Mouse (Mus musculus) small intestine, adult 2 months (tissue): ENCODE measurements around the gene Ipo4. TPM values are rescaled to one million over a fixed set of nuclear protein-coding genes. Genes with fewer than 3 reads are reported as not detected.

Experiments used
- H3K27ac ChIP-seq: fragments of 200-500 bp; 2 replicates; pipeline ENCODE4 v1.5.1; 2012; ENCODE audit warnings: low read depth, low read length, control low read depth, inconsistent platforms; ENCODE audit not compliant: insufficient read depth
- H3K27me3 ChIP-seq: fragments of 200-500 bp; 2 replicates; pipeline ENCODE4 v1.6.1; 2012; ENCODE audit warnings: mild to moderate bottlenecking, moderate library complexity, low read length, inconsistent platforms; ENCODE audit not compliant: control insufficient read depth, insufficient read depth
- H3K36me3 ChIP-seq: fragments of 200-500 bp; 2 replicates; pipeline ENCODE4 v1.6.1; 2012; ENCODE audit warnings: mild to moderate bottlenecking, low read length, control low read depth, inconsistent platforms; ENCODE audit not compliant: control insufficient read depth, insufficient read depth
- H3K4me1 ChIP-seq: fragments of 200-500 bp; 2 replicates; pipeline ENCODE4 v1.6.1; 2012; ENCODE audit warnings: low read length, inconsistent platforms, mixed read lengths; ENCODE audit not compliant: control insufficient read depth, insufficient read depth, insufficient read length
- H3K4me3 ChIP-seq: fragments of 200-500 bp; 2 replicates; pipeline ENCODE4 v1.5.1; 2012; ENCODE audit warnings: low read depth, mild to moderate bottlenecking, control low read depth, inconsistent platforms, low read length, moderate library complexity
- CTCF ChIP-seq: fragments of 200-500 bp; IDR thresholded peaks from 2 replicates; pipeline ENCODE4 v1.5.1; 2012; ENCODE audit warnings: low read depth, mild to moderate bottlenecking, control low read depth, inconsistent platforms, low read length, moderate library complexity, mixed read lengths; ENCODE audit not compliant: insufficient replicate concordance, insufficient read length; ENCODE audit errors: extremely low read depth
- POLR2A ChIP-seq: fragments of 200-500 bp; IDR thresholded peaks from 2 replicates; pipeline ENCODE4 v1.6.1; 2012; ENCODE audit warnings: low read depth, mild to moderate bottlenecking, control low read depth, inconsistent platforms, low read length, moderate library complexity
- WGBS: fragments of 180-500 bp; shearing (Covaris S2); methylation state at CpG from one replicate; pipeline ENCODE4 v1.1.7; 2018; 5-methylcytosine and 5-hydroxymethylcytosine counted together
- polyA plus RNA-seq: library from polyadenylated mRNA; depleted of rRNA; stranded (reverse); fragments of >200 nt; gene quantifications from 2 replicates; pipeline ENCODE4 v1.2.3, GENCODE M21; 2012; rRNA removed

Ipo4 gene
- polyA plus RNA-seq, 1 experiment, result 37.2 TPM

- 11% methylated on average over 6 of the region's 6 CpGs for WGBS
- TF ChIP-seq POLR2A, result no peak
- no peak for TF ChIP-seq CTCF
- H3K27ac ChIP-seq, result peak overlapping the region; percentile 80
- H3K4me1 ChIP-seq, result no peaks in the 10 kb centered on the region
- H3K4me3 ChIP-seq, result peak overlapping the region; percentile 92
- H3K27me3 ChIP-seq, result no peaks in the 10 kb centered on the region
- peaks cover 27% of the 10 kb centered on the region for H3K36me3 ChIP-seq
Measured at GRCm38 (mm10) chr14:55578668-55579269, 57.0 kb downstream of the Ipo4 start.

GRCm38 (mm10) chr14:55577871-55578667 is 57.7 kb downstream of the Ipo4 start, which contains the start of gene Psme1:
Psme1 (plus strand) TSS chr14:55578123.
- Histone ChIP-seq H3K27ac (peak within 1 kb of the TSS; percentile 80), H3K4me1 (no peaks in the 10 kb centered on the region), H3K36me3 (peaks cover 27% of the 10 kb centered on the region), H3K4me3 (peak within 1 kb of the TSS; percentile 92), H3K27me3 (no peaks in the 10 kb centered on the region)
- WGBS, result under 1% methylated on average over 32 of the region's 32 CpGs
- TF ChIP-seq POLR2A (peak; percentile 60; the same call in 1 of the 2 replicates), CTCF (no peak)

GRCm38 (mm10) chr14:55576376-55576775 is 59.4 kb downstream of the Ipo4 start:
- no peaks in the 10 kb centered on the region for H3K27me3 ChIP-seq
- TF ChIP-seq CTCF (no peak), POLR2A (no peak)
- no peak overlapping the region for H3K4me3 ChIP-seq
- H3K36me3 ChIP-seq, result peaks cover 19% of the 10 kb centered on the region
- no peak overlapping the region for H3K27ac ChIP-seq
- no peaks in the 10 kb centered on the region for H3K4me1 ChIP-seq
- 81% methylated on average over 16 of the region's 16 CpGs for WGBS

- TF ChIP-seq POLR2A (no peak), CTCF (no peak)
- Histone ChIP-seq H3K27me3 (no peaks in the 10 kb centered on the region), H3K27ac (no peak overlapping the region), H3K36me3 (peaks cover 12% of the 10 kb centered on the region), H3K4me3 (no peak overlapping the region), H3K4me1 (no peaks in the 10 kb centered on the region)
- 81% methylated on average over 13 of the region's 13 CpGs for WGBS
Measured at GRCm38 (mm10) chr14:55575711-55576110, 60.0 kb downstream of the Ipo4 start.

Other genes starting within 250 kb of the Ipo4 start
- 44.8 and 62.5 TPM in 2 replicates for gene Dhrs4, start 157.2 kb downstream of the Ipo4 start, polyA plus RNA-seq
- gene Carmil3, start 145.3 kb downstream of the Ipo4 start, polyA plus RNA-seq, result 2.0 and 2.1 TPM in 2 replicates
- not detected in 2 replicates for gene Cpne6, start 125.5 kb downstream of the Ipo4 start, polyA plus RNA-seq
- gene Nrl, start 111.0 kb downstream of the Ipo4 start, polyA plus RNA-seq, result not detected in 2 replicates
- gene Pck2, start 95.7 kb downstream of the Ipo4 start, polyA plus RNA-seq, result 19.3 and 21.0 TPM in 2 replicates
- 70.2 and 143 TPM in 2 replicates for gene Dcaf11, start 76.0 kb downstream of the Ipo4 start, polyA plus RNA-seq
- gene A730061H03Rik, start 75.6 kb downstream of the Ipo4 start, polyA plus RNA-seq, result 0.32 TPM in 1 of 2 replicates, not detected in the other
- 0.46 TPM in 1 of 2 replicates, not detected in the other for gene Fitm1, start 60.3 kb downstream of the Ipo4 start, polyA plus RNA-seq
- gene Psme1, start 57.8 kb downstream of the Ipo4 start, polyA plus RNA-seq, result 71.4 and 167 TPM in 2 replicates
- 12.2 and 23.0 TPM in 2 replicates for gene Emc9, start 50.7 kb downstream of the Ipo4 start, polyA plus RNA-seq
- 85.3 and 142 TPM in 2 replicates for gene Psme2, start 44.8 kb downstream of the Ipo4 start, polyA plus RNA-seq
- gene Rnf31, start 44.2 kb downstream of the Ipo4 start, polyA plus RNA-seq, result 28.8 and 65.8 TPM in 2 replicates
- 29.3 and 77.6 TPM in 2 replicates for gene Irf9, start 32.4 kb downstream of the Ipo4 start, polyA plus RNA-seq
- gene Rec8, start 17.9 kb downstream of the Ipo4 start, polyA plus RNA-seq, result 8.7 and 19.2 TPM in 2 replicates
- gene Gm49378, start 1.9 kb upstream of the Ipo4 start, polyA plus RNA-seq, result 8.6 and 9.3 TPM in 2 replicates
- gene Tm9sf1, start 7.8 kb upstream of the Ipo4 start, polyA plus RNA-seq, result 58.8 and 104 TPM in 2 replicates
- 0.56 and 1.1 TPM in 2 replicates for gene Tssk4, start 14.2 kb upstream of the Ipo4 start, polyA plus RNA-seq
- 17.2 and 23.9 TPM in 2 replicates for gene Mdp1, start 24.6 kb upstream of the Ipo4 start, polyA plus RNA-seq
- gene Gmpr2, start 36.0 kb upstream of the Ipo4 start, polyA plus RNA-seq, result 5.2 and 9.6 TPM in 2 replicates
- gene Nedd8, start 36.2 kb upstream of the Ipo4 start, polyA plus RNA-seq, result 135 and 228 TPM in 2 replicates
- 8.1 and 11.1 TPM in 2 replicates for gene Tinf2, start 45.9 kb upstream of the Ipo4 start, polyA plus RNA-seq
- gene Tgm1, start 78.0 kb upstream of the Ipo4 start, polyA plus RNA-seq, result 0.62 and 0.89 TPM in 2 replicates
- 28.1 and 43.5 TPM in 2 replicates for gene Rabggta, start 86.3 kb upstream of the Ipo4 start, polyA plus RNA-seq
- 217 and 223 TPM in 2 replicates for gene Dhrs1, start 109.7 kb upstream of the Ipo4 start, polyA plus RNA-seq
- 5.9 and 8.0 TPM in 2 replicates for gene Nop9, start 109.7 kb upstream of the Ipo4 start, polyA plus RNA-seq
- gene Cideb, start 122.5 kb upstream of the Ipo4 start, polyA plus RNA-seq, result 309 and 797 TPM in 2 replicates
- 65.3 and 90.6 TPM in 2 replicates for gene Ltb4r2, start 125.5 kb upstream of the Ipo4 start, polyA plus RNA-seq
- 25.3 and 26.4 TPM in 2 replicates for gene Ltb4r1, start 130.0 kb upstream of the Ipo4 start, polyA plus RNA-seq
- gene Adcy4, start 148.1 kb upstream of the Ipo4 start, polyA plus RNA-seq, result 3.3 and 6.1 TPM in 2 replicates
- 24.7 and 42.1 TPM in 2 replicates for gene Ripk3, start 152.9 kb upstream of the Ipo4 start, polyA plus RNA-seq
- 5.8 and 7.6 TPM in 2 replicates for gene Nfatc4, start 187.2 kb upstream of the Ipo4 start, polyA plus RNA-seq
- 1.4 and 1.8 TPM in 2 replicates for gene Nynrin, start 218.1 kb upstream of the Ipo4 start, polyA plus RNA-seq
- gene Cbln3, start 248.4 kb upstream of the Ipo4 start, polyA plus RNA-seq, result 0.56 and 0.61 TPM in 2 replicates
- 12.6 and 32.7 TPM in 2 replicates for gene Khnyn, start 249.0 kb upstream of the Ipo4 start, polyA plus RNA-seq